Mouse (Mus musculus): ENCODE data around the gene Eif4b. TPM values are rescaled to one million over a fixed set of nuclear protein-coding genes. Genes with fewer than 3 reads are reported as not detected.

The Eif4b gene
- total RNA-seq, 2 experiments from 2014 or later: 182 to 199 TPM

GRCm38 (mm10) chr15:102100996-102101671 is 27.6 kb downstream of the Eif4b start:
- DNase-seq (ENCODE audit: low spot score in 2 of 2): no peak

GRCm38 (mm10) chr15:102101672-102102541 is 28.3 kb downstream of the Eif4b start:
- DNase-seq (ENCODE audit: low spot score in 2 of 2): no peak

- peak in 1 of 2 experiments; percentile 73 for DNase-seq (ENCODE audit: low spot score in 2 of 2)
Measured at GRCm38 (mm10) chr15:102102548-102103121, 29.1 kb downstream of the Eif4b start.

GRCm38 (mm10) chr15:102103371-102103946 is 29.9 kb downstream of the Eif4b start:
- DNase-seq (ENCODE audit: low spot score in 2 of 2): peak in 1 of 2 experiments; percentile 60

- peak in 1 of 2 experiments; percentile 61 for DNase-seq (ENCODE audit: low spot score in 2 of 2)
Measured at GRCm38 (mm10) chr15:102103947-102104555, 30.5 kb downstream of the Eif4b start.

- peak in 1 of 2 experiments; percentile 71 for DNase-seq (ENCODE audit: low spot score in 2 of 2)
Measured at GRCm38 (mm10) chr15:102105360-102105759, 31.8 kb downstream of the Eif4b start.

- DNase-seq (ENCODE audit: low spot score in 2 of 2): no peak
Measured at GRCm38 (mm10) chr15:102105764-102106730, 32.5 kb downstream of the Eif4b start.

- DNase-seq (ENCODE audit: low spot score in 2 of 2): no peak
Measured at GRCm38 (mm10) chr15:102106754-102107456, 33.3 kb downstream of the Eif4b start.

GRCm38 (mm10) chr15:102107689-102108573 is 34.4 kb downstream of the Eif4b start:
- peak in 1 of 2 experiments; percentile 74 for DNase-seq (ENCODE audit: low spot score in 2 of 2)

- DNase-seq (ENCODE audit: low spot score in 2 of 2): peak in 1 of 2 experiments; percentile 82
Measured at GRCm38 (mm10) chr15:102108651-102109525, 35.3 kb downstream of the Eif4b start.

GRCm38 (mm10) chr15:102110271-102110670 is 36.7 kb downstream of the Eif4b start:
- no peak for DNase-seq (ENCODE audit: low spot score in 2 of 2)

- no peak for DNase-seq (ENCODE audit: low spot score in 2 of 2)
Measured at GRCm38 (mm10) chr15:102110701-102111494, 37.3 kb downstream of the Eif4b start.

GRCm38 (mm10) chr15:102111495-102111829 is 37.9 kb downstream of the Eif4b start:
- DNase-seq (ENCODE audit: low spot score in 2 of 2): no peak

GRCm38 (mm10) chr15:102112181-102112580 is 38.6 kb downstream of the Eif4b start:
- no peak for DNase-seq (ENCODE audit: low spot score in 2 of 2)

- no peak for DNase-seq (ENCODE audit: low spot score in 2 of 2)
Measured at GRCm38 (mm10) chr15:102112827-102113226, 39.3 kb downstream of the Eif4b start.

- DNase-seq (ENCODE audit: low spot score in 2 of 2): no peak
Measured at GRCm38 (mm10) chr15:102113674-102114073, 40.1 kb downstream of the Eif4b start.

All from gastrocnemius, postnatal 4 days (tissue).